Mouse (Mus musculus) mesoderm, embryonic 11.5 days (tissue): ENCODE data around the gene Aar2.

Experiments used
- DNase-seq: peaks from one replicate; pipeline ENCODE4 v3.0.0-alpha.2; 2012; ENCODE audit warnings: low read depth, low spot score

Gene Aar2

DNA sequence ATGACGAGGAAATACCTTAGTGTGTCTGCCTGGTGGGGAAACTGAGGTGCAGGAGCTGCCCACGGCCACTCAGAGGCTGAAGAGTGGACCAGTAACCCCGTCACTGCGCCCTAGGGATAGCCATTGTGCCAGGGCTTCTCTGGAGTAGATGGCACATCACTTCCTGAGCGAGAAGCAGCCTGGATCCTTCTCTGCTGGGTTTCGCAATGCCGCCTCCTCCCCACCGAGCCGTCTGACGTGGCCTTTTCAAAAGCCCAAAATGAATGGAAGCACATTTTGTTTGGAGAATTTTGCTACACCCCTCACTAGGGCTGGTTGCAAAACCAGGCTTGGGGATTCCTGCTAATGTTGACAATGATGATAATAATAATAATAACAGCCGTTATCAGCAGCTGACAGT is 70.2 kb downstream of the Aar2 start:
- no peak for DNase-seq
